Mouse (Mus musculus) gastrocnemius, adult 18-20 months (tissue): ENCODE data around the gene Gtsf2. TPM values are rescaled to one million over a fixed set of nuclear protein-coding genes. Genes with fewer than 3 reads are reported as not detected.
"Not testable (repeated sequence)": the region's sequence is repeated elsewhere in the genome, so short reads cannot be mapped to it uniquely, and the experiment has no call there.

Experiments
- DNase-seq: peaks from one replicate; pipeline ENCODE4 v3.0.0; 2021; ENCODE audit warnings: low spot score
- long read RNA-seq, 2 experiments: library from polyadenylated mRNA; stranded (forward); transcript quantifications; one replicate each; pipeline ENCODE4 v2.0.0; 2021
- total RNA-seq, 2 experiments: library from RNA; stranded (reverse); gene quantifications; 2 replicates each; pipeline ENCODE4 v1.2.3; 2021

Gene Gtsf2
- not detected for total RNA-seq
- long read RNA-seq, experiment 1, result 0 reads
- long read RNA-seq, experiment 2, result 0 reads

DNA sequence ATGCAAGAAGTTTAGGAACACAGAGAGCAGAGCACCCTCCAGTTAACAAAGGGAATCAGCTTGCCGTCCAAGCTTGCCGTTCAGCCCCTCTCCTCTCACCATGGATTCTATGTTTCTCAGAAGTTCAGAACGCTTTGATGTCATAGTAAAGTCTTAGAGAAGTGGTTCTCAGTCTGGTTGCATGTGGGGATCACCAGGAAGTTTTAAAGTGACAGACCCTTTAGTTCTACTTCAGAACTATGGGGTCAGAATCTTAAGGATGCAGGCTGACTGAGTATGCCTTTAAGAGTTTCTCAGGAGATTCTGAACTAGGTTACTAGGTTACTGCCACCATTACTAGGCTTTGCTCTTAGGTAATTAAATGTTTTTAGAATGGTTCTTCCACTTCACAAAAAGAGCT lies at the start of gene Gtsf2:
TSS of gene Gtsf2 (minus strand) at position 101 of the 400 bp plus-strand sequence.
- no peak for DNase-seq

DNA sequence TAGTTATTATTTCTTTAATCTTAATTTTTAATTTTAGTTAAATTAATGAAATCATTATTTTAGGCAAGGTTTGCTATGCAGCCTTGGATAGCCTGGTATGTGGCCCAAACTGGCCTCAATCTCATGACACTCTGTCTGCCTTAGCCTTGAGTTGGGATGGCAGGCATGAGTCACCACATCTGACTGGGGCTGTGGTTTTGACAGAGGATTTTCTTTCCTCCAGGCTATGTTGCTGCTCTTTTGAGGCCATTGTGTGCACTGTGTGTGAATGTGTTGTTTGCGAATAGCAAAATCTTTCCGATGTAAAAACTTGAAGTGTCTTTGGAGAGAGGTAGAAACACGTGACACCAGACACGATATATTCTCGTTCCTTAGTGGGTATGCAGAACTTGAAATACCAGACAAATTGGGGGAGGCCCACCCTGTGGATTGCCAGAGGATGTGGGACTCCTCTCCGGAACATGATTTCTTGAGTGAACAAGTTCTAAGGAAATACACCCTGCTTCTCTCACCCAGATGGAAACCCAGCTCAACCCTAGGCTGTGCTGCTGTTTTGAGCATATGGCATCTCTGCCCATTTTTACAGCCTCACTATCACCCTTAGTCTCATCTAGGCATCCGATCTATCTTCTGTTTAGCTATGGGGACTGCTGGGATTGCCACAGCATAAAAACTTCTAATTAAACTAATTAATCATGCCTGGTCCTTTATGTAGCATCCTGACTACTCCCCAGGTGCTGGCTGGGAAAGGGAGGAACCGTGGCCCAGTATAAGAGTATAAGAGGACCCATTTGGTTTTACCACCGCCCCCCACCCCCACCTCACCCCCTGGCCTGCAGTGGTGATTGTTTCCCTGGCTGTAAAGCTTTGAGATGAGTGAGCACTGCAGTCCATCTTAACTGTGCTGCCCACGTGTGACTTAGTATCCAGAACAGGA lies 48.2 kb upstream of the Gtsf2 start:
- DNase-seq, result no peak

DNA sequence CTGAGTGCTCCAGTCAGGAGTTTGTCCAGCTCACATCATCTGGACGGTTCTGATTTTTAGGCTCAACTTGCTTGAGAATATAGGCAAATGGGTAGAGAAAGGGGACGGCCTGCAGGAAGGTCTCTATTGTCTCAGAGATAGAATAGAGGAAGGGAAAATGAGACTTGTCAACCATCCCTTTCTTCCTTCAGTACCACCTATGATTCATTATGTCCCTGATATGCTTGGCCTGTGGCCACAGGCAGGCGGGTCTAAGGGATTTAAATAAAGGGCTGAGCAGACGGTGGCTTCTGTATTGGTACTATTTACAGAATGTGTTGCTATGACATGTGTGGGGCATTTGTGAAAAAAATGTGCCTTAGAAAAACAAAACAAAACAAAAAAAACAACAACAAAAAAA lies 40.1 kb upstream of the Gtsf2 start:
- no peak for DNase-seq

DNA sequence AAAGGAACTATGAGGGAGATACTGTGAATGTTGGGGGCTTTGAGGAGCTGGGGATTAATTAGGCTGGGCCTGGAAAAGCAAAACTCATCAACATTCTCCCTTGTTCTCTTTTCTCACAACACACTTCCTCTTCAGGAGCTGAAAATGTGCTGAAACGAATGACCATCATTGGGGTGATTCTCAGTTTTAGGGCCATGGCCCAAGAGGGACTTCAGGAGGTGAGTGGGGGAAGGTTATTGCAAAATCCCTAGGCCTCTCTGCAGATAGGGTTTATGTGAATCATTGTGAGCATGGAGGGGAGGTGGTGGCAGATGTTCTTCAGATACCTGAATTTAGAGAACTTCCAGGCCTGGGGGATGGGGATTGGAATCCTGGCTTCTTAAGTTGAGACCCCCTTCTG lies 38.4 kb upstream of the Gtsf2 start:
- no peak for DNase-seq

DNA sequence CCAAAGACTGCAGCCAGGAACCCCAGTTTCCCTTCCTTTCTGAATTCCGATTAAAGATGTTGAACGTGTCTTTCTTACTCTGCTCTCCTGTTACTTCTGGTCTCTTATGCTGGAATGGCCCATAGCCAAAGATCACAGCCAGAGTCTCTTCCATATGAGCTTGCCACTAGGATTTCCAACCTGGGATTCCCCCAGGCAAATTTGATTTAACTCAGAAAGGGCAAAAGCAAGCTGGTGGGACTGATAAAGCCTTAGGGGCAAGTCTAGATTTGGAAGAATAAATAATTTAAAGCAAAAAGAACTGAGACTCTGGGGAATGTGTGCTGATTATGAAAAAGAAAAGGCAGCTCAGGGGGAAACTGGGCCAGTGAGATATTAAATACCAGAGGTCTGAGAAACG lies 36.8 kb upstream of the Gtsf2 start:
- DNase-seq, result no peak

DNA sequence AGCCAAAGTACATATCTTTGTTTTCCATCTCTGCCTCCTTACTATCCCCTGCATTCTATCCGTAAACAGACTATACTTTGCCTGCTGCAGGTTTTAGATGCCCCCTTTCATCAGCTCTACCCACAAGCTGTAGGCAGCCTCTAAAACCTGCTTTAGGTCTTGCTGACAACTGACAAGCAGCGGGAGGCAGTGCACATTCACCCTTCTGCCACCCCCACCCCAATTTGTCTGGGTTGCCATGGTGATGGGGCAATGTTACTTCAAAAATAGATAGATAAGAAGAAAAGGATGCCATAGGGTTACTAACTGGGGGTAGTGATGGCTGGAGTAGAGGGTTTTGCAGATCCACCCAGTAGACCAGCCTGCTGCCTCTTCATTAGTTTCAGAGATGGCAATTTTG lies 36.2 kb upstream of the Gtsf2 start:
- no peak for DNase-seq

DNA sequence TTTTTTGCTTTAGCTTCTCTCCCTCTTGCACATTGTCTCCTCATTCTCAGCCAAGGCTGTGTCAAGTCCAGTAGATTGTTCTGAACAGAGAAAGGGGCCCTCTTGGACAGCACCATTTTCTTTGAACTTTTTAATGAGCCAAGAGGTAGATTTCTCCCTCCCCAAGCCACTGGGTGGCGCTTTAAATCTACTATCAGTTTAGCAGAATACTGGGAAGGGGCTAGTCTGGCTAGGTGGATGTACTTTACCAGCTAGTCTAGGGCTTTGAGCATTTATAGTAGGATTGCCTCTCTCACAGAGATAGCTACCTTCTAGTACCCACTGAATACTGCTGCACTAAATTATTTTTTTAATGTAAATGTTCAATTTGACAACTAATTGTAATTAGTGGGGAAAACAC lies 34.2 kb upstream of the Gtsf2 start:
- no peak for DNase-seq

DNA sequence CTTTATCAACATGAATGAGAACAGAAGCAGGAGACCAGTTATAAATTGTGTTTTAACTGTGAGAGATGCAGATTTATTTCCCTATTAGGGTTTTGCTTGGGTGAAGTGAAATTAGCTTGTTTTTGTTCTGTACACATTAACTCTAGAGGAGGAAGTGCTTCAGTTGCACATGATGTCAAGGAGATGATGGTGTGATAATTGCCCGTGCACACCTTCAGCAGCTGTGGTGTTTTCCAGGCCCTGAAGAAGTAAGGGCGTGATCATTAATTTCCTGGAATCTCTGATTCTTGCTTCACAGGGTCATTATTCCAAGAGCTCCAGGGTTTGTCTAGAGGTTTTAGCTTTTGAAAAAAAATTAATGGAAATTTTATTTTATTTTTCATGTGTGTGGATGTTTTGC lies 31.9 kb upstream of the Gtsf2 start:
- no peak for DNase-seq

DNA sequence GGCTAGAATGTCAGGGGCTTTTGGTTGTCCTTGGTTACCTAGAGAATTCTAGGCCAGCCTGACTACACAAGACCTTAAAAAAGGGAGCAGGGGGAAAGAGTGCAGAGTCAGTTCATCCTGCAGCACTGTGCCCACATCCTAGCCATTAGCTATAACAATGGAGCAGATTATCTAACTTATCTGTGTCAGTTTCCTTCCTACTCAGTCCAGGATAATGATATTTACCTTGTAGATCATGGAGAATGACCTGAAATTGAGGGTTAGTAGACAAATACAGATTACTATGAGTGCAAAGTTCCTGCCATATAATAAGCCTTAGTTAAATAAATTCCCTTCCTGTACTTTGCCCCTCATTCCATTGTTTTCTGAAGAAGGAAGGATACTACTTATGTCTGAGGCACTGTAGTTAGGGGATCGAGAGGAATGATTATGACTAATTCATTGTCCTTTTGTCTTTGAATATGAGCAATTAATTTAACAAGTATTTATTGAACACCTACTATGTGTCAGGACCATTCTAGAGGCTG lies 30.9 kb upstream of the Gtsf2 start:
- no peak for DNase-seq

DNA sequence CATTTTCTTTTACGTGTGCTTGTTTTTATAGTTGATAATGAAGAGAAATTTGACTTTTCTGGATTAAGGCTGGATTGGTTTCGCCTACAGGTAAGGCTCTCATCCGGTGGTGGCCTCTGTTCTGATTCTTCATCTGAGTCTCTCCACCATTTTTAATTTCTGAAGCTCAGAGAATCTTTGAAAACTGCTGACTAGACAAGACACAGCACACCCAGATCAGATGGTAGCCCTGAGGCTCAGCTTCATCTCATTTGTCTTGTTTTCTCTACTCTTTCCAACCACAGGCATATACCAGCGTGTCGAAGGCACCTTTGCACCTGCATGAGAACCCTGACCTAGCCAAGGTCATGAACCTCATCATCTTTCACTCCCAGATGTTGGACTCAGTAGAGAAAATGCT lies 25.5 kb upstream of the Gtsf2 start:
- no peak for DNase-seq

DNA sequence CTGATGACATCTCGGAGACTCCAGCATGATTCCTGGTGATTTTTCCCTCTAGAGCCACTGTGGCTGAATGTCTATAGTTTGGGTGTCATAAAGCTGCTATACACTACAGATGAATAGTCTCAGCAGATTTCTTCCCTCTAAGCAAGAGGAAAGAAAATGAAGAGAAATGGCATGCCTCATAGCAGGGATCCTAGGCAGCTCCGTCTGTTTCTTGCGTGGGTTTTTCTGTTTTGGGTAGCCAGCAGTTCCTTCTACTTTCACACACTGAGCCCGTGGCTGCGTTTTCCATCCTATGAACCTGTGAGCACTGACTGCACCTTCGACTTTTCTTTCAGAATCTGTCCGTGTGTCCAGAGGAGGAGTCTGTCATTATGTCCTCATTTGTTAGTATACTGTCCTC lies 24.9 kb upstream of the Gtsf2 start:
- no peak for DNase-seq

DNA sequence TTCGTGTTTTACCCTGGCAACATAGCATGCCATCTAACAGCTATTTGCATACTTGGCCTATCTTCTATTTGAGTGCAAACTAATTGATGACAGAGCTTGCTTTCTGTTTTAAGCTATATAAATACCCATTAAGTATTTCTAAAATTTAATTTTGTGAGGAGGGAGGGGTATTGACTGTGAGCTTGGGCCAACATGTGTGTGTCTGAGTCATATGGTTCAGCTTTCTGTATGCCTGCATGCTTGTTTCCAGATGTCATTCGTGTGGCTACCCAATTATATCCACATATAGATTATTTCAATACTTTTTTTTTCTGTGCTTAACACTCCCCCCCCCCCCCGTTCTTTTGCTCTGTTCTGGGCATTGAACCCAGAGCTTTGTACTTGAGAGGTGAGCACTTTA lies 24.0 kb upstream of the Gtsf2 start:
- no peak for DNase-seq

DNA sequence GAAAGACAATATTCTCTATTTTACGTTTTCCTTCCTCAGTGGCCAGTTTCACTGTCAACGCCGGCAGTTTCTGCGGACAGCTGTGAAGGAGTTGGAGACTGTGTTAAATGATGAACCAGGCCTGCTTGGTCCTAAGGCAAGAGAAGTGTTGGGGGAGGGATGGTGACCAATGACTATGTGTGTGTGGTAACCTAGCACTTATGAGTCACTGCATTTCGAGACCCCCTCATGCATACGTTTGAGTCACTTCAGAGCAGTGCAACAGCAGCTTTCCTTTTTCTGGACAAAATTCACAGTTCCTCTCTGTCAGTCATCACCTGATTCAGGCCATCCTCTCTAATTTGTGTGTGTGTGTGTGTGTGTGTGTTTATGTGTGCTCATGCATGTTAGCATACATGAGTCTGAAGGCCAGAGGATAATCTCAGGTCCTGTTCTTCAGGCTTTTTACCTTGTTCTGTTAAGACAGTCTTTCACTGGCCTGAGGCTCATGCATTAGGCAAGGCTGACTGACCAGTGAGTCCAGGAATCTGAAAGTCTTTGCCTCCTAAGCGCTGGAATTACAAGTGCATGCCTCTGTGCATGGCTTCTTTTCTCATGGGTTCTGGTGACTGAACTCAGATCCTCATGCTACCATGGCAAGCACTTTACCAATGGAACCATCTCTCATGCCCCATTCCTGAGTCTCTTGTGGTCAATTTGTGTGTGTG lies 23.4 kb upstream of the Gtsf2 start:
- DNase-seq, result no peak

DNA sequence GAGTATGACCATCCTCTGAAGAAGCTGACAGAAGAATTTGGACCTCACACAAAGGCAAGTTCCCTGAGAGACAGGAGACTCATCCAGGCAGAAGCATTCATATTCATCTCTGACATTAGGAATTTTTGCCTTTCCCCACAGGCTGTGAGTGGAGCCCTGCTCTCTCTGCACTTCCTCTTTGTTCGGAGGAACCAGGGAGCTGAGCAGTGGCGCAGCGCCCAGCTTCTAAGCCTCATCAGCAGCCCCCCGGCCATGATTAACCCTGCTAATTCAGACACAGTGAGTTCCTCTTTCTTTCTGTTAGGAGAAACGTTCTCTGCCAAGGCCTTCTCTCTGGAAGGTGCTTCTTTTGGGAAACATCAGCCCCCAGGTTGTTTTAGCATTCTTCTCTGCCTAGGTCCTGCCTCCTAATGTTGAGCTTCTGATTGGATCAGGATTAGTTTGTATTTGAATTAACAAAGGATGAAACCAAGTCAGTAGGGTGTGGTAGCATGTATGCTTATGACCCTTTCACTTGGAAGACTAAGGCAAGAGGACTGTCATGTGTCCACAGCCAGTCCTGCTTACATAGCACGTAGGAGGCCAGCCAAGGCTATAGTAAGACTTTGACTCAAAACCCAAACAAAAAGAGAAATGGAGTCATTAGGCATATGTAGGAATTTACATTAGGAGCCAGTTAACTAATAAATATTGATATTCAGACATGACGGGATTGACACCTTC lies 14.4 kb upstream of the Gtsf2 start:
- peak; percentile 3 for DNase-seq

DNA sequence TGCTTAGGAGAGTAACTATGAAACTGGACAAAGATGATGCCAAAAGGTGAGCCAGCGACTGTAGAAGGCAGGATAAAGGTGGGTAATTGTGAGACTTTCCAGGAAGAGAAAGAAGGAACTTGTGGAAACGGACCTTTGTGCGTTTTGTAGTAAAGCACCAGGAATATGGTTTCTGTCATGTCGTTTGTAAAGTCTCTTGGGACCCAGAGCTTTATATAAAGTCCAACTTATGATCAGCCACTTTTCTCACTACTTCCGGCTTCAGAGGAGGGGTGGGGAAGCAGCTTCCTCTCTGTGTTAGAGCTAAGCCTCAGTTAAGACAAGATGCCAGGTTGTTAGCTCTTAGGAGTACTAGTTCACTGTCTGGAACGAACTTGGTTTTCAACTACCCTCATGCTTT lies 6.2 kb upstream of the Gtsf2 start:
- no peak for DNase-seq

DNA sequence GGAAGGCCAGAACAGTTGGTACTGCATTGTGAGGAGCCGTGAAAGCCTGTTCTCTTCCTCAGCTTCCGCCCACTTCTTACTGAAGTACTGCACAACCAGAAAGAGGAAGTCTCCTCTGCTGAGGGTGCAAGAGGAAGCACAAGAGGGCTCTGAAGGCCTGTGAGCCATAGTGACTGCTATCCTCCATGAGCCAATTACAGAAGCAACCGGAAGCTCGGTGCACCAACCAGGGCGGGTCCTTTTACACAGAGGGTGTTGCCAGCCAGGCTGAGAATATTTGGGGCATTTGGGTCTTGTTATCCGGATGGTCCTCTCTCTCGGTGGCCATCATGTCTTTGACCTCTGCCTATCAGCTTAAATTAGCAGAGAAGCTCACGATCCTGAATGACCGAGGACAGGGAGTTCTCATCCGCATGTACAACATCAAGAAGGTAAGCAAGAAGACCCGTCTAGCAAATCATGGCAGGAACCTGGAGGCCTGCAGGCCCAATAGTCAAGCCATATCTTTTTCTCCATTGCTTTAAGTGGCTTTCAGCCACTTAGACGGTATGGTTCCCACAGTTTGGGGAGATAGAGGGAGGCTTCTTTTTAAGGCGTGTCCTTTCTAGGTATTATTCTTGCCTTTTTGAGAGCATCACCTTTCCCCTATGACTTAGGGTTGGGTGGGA lies 5.4 kb upstream of the Gtsf2 start, which contains the start of gene Nckap1l:
TSS of gene Nckap1l (plus strand) at position 244 of the 668 bp plus-strand sequence.
- DNase-seq, result peak; percentile 27

DNA sequence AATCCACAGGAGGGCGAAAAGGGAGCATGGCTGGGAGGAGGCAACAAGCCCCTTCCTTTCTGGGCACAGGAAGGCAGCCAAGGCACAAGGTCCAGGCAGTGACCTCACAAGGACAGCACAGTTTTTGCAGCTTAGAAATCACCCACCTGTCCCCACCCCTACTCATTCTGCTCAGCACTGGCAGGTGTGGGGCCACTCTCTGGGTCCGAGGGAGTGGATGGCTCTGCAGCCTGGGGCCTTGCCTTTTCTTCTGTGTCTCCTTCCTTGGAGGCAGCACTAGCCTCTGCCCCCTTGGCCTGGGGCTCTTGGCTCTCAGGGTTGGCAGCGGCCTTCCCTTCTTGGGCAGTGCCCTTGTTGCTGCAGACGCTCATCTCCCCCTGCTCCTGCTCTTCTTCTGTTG lies 2.3 kb downstream of the Gtsf2 start:
- not testable (repeated sequence) for DNase-seq

DNA sequence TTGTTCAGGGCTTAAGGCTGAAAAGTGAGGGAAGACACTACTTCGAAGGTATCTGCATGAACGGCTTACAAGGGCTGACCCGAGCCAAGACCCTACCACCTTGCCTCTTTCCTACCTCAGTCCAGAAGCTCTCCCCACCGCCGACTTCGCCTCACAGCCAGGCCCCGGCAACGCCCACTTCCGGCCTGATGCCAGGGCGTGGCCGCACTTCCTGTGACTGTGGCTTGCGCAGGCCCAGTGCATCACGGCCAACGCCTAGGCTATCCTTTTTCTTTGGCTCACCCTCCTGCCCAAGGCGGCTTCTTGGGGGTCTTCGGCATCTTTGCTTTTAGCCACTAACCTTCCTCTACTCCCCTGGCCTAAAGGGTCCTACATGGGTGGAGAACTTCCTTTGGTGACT lies 18.0 kb downstream of the Gtsf2 start, which contains the start of gene Gtsf1:
TSS of gene Gtsf1 (minus strand) at position 230 of the 400 bp plus-strand sequence.
- no peak for DNase-seq

DNA sequence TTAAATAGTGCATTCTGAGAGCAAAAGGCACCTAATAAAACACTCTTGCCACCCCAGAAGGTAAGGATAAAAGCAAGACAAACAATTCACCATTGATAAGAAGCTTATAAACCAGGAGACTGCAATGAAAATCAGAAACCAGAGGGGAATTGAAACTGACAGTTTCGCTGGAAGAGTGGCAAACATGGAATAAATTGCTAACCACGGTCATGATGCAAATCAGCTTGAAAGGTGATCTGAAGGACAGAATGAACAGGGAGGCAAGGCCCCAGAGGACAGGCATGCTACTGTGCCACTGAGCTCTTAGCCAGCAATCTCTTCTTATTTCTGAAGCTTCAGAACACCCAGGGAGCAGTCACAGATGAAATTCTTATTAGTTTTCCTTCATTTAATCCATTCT lies 21.3 kb downstream of the Gtsf2 start:
- DNase-seq, result no peak

DNA sequence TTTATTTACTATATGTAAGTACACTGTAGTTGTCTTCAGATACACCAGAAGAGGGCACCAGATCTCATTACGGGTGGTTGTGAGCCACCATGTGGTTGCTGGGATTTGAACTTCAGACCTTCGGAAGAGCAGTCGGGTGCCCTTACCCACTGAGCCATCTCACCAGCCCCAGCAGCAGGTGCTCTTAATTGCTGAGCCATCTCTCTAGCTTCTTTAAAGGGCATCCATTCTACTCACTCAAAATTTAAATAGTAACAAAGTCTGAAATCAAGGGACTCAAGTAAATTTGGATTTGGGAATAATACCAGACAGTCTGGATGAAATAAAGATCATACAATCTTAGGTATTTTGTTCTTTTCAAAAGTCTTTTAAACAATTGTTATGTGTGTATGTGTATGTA lies 42.7 kb downstream of the Gtsf2 start:
- not testable (repeated sequence) for DNase-seq

DNA sequence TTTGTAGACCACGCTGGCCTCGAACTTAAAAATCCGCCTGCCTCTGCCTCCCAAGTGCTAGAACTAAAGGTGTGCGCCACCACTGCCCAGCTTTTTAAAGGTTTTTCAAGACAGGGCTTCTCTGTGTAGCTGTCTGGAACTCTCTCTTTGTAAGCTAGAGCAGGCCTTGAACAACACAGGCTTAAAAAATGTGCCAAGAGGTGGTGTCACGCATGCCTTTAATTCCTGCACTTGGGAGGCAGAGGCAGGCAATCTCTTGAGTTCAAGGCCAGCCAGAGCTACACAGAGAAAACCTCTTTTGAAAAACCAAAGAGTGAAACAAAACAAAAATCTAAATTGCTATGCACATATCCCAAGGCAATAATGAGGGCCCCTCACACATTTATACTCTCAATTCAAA lies 46.9 kb downstream of the Gtsf2 start:
- no peak for DNase-seq
